ENCODE assay signal across 7 mouse cellular contexts in the genomic region with DNA sequence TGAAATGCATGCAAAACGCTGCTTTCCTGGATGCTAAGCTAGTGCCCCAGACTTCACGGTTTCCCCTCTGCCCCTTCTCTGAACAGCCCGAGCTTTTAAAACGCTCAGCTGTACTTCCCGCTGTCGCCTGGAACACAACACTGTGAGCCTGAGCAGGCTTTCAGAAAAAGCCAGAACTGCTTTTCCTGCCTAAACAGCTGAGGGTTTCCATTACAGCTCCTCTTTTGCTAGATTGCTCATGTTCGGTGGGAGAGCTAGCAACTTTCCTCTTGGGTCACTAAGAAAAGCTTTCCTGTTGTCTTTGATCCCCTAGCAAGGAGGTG. TPM values are rescaled to one million over a fixed set of nuclear protein-coding genes. Genes with fewer than 3 reads are reported as not detected.
DNase-seq lines count a peak whose midpoint lies in the region; ATAC-seq and TF ChIP-seq lines count a peak whose summit lies in the region.

No protein-coding gene starts in this region.

- no peak overlapping the region for H3K9ac ChIP-seq in embryonic facial prominence, embryonic 13.5 days
- H3K9ac ChIP-seq in hindbrain, postnatal 0 days (replicated peaks; ENCODE audit: low read length), result no peak overlapping the region; the same call in 1 of the 2 replicates
- no peak overlapping the region for H3K9ac ChIP-seq in midbrain, embryonic 16.5 days (ENCODE audit: low read depth, low read length)

- H3K36me3 ChIP-seq in embryonic facial prominence, embryonic 13.5 days, result no peaks in the 10 kb centered on the region
- H3K36me3 ChIP-seq in hindbrain, postnatal 0 days (ENCODE audit: insufficient read depth, low read length), result no peaks in the 10 kb centered on the region
- H3K36me3 ChIP-seq in midbrain, embryonic 16.5 days (ENCODE audit: control insufficient read depth, insufficient read depth, low read length), result no peaks in the 10 kb centered on the region
- no peaks in the 10 kb centered on the region for H3K36me3 ChIP-seq in thymus, adult 2 months (ENCODE audit: control insufficient read depth, insufficient read depth, low read length)

- H3K27ac ChIP-seq in embryonic facial prominence, embryonic 13.5 days, result no peak overlapping the region
- no peak overlapping the region for H3K27ac ChIP-seq in hindbrain, postnatal 0 days
- H3K27ac ChIP-seq in midbrain, embryonic 16.5 days (ENCODE audit: low read length), result no peak overlapping the region
- H3K27ac ChIP-seq in thymus, adult 2 months (ENCODE audit: control insufficient read depth, insufficient read depth, low read length), result no peak overlapping the region

- TF ChIP-seq POLR2A in thymus, adult 2 months (IDR thresholded peaks at IDR 0.05; ENCODE audit: control insufficient read depth, extremely low read depth, insufficient read depth, low read length, poor library complexity), result no peak

- 0 out of 2 replicates have a peak, but pooled peaks cover 3% of the 10 kb centered on the region for H3K4me1 ChIP-seq in embryonic facial prominence, embryonic 13.5 days
- no peaks in the 10 kb centered on the region for H3K4me1 ChIP-seq in hindbrain, postnatal 0 days (ENCODE audit: insufficient read depth, low read length)
- no peaks in the 10 kb centered on the region for H3K4me1 ChIP-seq in midbrain, embryonic 16.5 days (ENCODE audit: control insufficient read depth, insufficient read depth, low read length)
- H3K4me1 ChIP-seq in thymus, adult 2 months (replicated peaks; ENCODE audit: control insufficient read depth, insufficient read depth, low read length), result no peaks in the 10 kb centered on the region

- TF ChIP-seq CTCF in hindbrain, postnatal 0 days (IDR thresholded peaks at IDR 0.05; ENCODE audit: low read depth), result no peak
- no peak for TF ChIP-seq CTCF in thymus, adult 2 months (IDR thresholded peaks at IDR 0.05; ENCODE audit: borderline replicate concordance, control insufficient read depth, extremely low read depth, insufficient read depth, low read length, poor library complexity)

- DNase-seq in layer of hippocampus, adult 18-20 months (ENCODE audit: low spot score in 2 of 2), result peak; percentile 11 to 30
- no peak for DNase-seq in layer of hippocampus, postnatal 25 days (ENCODE audit: extremely low spot score in 1 of 2, low spot score in 1 of 2)
- DNase-seq in hindbrain, postnatal 0 days (ENCODE audit: low spot score), result peak; percentile 28
- no peak for DNase-seq in thymus, adult 2 months
- no peak for DNase-seq in adrenal gland, adult 8-10 months

- H3K4me2 ChIP-seq in embryonic facial prominence, embryonic 13.5 days, result peak overlapping the region; percentile 72
- H3K4me2 ChIP-seq in hindbrain, postnatal 0 days (ENCODE audit: low read depth, low read length), result peak overlapping the region; percentile 60
- H3K4me2 ChIP-seq in midbrain, embryonic 16.5 days (ENCODE audit: low read length), result peak overlapping the region; percentile 69

- no peaks in the 10 kb centered on the region for H3K9me3 ChIP-seq in embryonic facial prominence, embryonic 13.5 days
- H3K9me3 ChIP-seq in hindbrain, postnatal 0 days (ENCODE audit: low read length), result no peaks in the 10 kb centered on the region
- H3K9me3 ChIP-seq in midbrain, embryonic 16.5 days (replicated peaks; ENCODE audit: control insufficient read depth, low read length, poor library complexity, severe bottlenecking), result no peaks in the 10 kb centered on the region

- H3K27me3 ChIP-seq in embryonic facial prominence, embryonic 13.5 days, result peaks cover 69% of the 10 kb centered on the region
- no peaks in the 10 kb centered on the region for H3K27me3 ChIP-seq in hindbrain, postnatal 0 days (ENCODE audit: insufficient read depth, low read length)
- peaks cover 4% of the 10 kb centered on the region for H3K27me3 ChIP-seq in midbrain, embryonic 16.5 days (ENCODE audit: control insufficient read depth, insufficient read depth, low read depth, low read length)
- no peaks in the 10 kb centered on the region for H3K27me3 ChIP-seq in thymus, adult 2 months (ENCODE audit: control insufficient read depth, insufficient read depth, low read length)

- no peak for ATAC-seq in embryonic facial prominence, embryonic 13.5 days (ENCODE audit: insufficient number of reproducible peaks, insufficient read depth, low FRiP score, low TSS enrichment, low read depth)
- 0 out of 2 replicates have a peak, but pooled peaks have one; percentile 16 for ATAC-seq in hindbrain, postnatal 0 days
- peak; percentile 50 for ATAC-seq in midbrain, embryonic 16.5 days

- 20% methylated on average over 7 of the region's 7 CpGs for WGBS in embryonic facial prominence, embryonic 13.5 days
- WGBS in hindbrain, postnatal 0 days, result 21% methylated on average over 7 of the region's 7 CpGs
- WGBS in midbrain, embryonic 16.5 days, result 8% methylated on average over 7 of the region's 7 CpGs
- 4% methylated on average over 7 of the region's 7 CpGs for WGBS in thymus, adult 2 months

- peak overlapping the region; percentile 43 for H3K4me3 ChIP-seq in embryonic facial prominence, embryonic 13.5 days
- peak overlapping the region; percentile 46 for H3K4me3 ChIP-seq in hindbrain, postnatal 0 days (ENCODE audit: low read length)
- H3K4me3 ChIP-seq in midbrain, embryonic 16.5 days (ENCODE audit: low read depth, low read length), result peak overlapping the region; percentile 45
- H3K4me3 ChIP-seq in thymus, adult 2 months (ENCODE audit: control insufficient read depth, insufficient read depth, low read length), result no peak overlapping the region

RNA-seq across cellular contexts. Expression of gene Rtl4, which starts 1.1 kb away (rescaled TPM):
- 1 to 10 TPM; 3.1 to 3.7 TPM for total RNA-seq in layer of hippocampus, adult 18-20 months (2021)
- total RNA-seq in layer of hippocampus, postnatal 25 days (2021), result 1 to 10 TPM; 3.0 to 3.4 TPM
- polyA plus RNA-seq in embryonic facial prominence, embryonic 13.5 days (2015; fragmentation: Nextera tagmentation; extraction: Ambion mirVana), result 0.11 and 0.21 TPM in 2 replicates
- 1.5 and 2.0 TPM in 2 replicates for total RNA-seq in hindbrain, postnatal 0 days (2014; rRNA removed)
- polyA plus RNA-seq in hindbrain, postnatal 0 days (2015; fragmentation: Nextera tagmentation; extraction: Ambion mirVana), result 1.8 and 1.9 TPM in 2 replicates
- polyA plus RNA-seq in midbrain, embryonic 16.5 days (2015; fragmentation: Nextera tagmentation; extraction: Ambion mirVana), result 0.91 and 1.2 TPM in 2 replicates
- not detected in 2 replicates for polyA plus RNA-seq in thymus, adult 2 months (2012; rRNA removed)
- total RNA-seq in adrenal gland, adult 8-10 months (2022), result 1 to 10 TPM; 1.9 to 4.7 (median 3.1) TPM

RNA-seq across cellular contexts. Expression of gene Trpc5, which starts 1.8 kb away (rescaled TPM):
- 10 to 100 TPM; 29.4 to 29.6 TPM for total RNA-seq in layer of hippocampus, adult 18-20 months (2021)
- 10 to 100 TPM; 34.9 to 36.8 TPM for total RNA-seq in layer of hippocampus, postnatal 25 days (2021)
- polyA plus RNA-seq in embryonic facial prominence, embryonic 13.5 days (2015; fragmentation: Nextera tagmentation; extraction: Ambion mirVana), result 0.17 and 0.34 TPM in 2 replicates
- total RNA-seq in hindbrain, postnatal 0 days (2014; rRNA removed), result 14.9 and 15.0 TPM in 2 replicates
- 3.2 and 3.5 TPM in 2 replicates for polyA plus RNA-seq in hindbrain, postnatal 0 days (2015; fragmentation: Nextera tagmentation; extraction: Ambion mirVana)
- polyA plus RNA-seq in midbrain, embryonic 16.5 days (2015; fragmentation: Nextera tagmentation; extraction: Ambion mirVana), result 2.6 and 3.4 TPM in 2 replicates
- polyA plus RNA-seq in thymus, adult 2 months (2012; rRNA removed), result 0.03 TPM in 1 of 2 replicates, not detected in the other
- 1 to 10 TPM; 3.1 to 4.6 (median 4.0) TPM for total RNA-seq in adrenal gland, adult 8-10 months (2022)

Comparison
In these comparisons a context has a peak if more than half of its experiments do, and no peak if none do; other contexts are left out.
1. DNase-seq: peak in layer of hippocampus, adult 18-20 months (2 of 2) and hindbrain, postnatal 0 days (single experiment); none in layer of hippocampus, postnatal 25 days (0 of 2), thymus, adult 2 months (single experiment) and adrenal gland, adult 8-10 months (single experiment).
2. Peak in every context shown above with its lines, with median percentiles within 50 percentile points of each other: H3K4me2 ChIP-seq.